Mouse (Mus musculus) liver, embryonic 14.5 days (tissue): ENCODE data around the gene Blvra.

Source experiments
- CTCF ChIP-seq: IDR thresholded peaks from 2 replicates; pipeline ENCODE4 v1.5.1; 2016; ENCODE audit warnings: antibody characterized with exemption, low read depth, control low read depth
- EP300 ChIP-seq: IDR thresholded peaks from 2 replicates; pipeline ENCODE4 v1.6.1; 2016; ENCODE audit warnings: antibody characterized with exemption, low read depth

- TF ChIP-seq CTCF (no peak), EP300 (no peak)
These were observed 58.5 kb downstream of the Blvra start for GRCm38 (mm10) chr2:127128926-127129325.
